Mouse (Mus musculus): Measurements from ENCODE around the gene Eml3. TPM values are rescaled to one million over a fixed set of nuclear protein-coding genes. Genes with fewer than 3 reads are reported as not detected.
A peak's percentile ranks its signal among the peaks of the same experiment; 100 is the strongest.
"Not testable (repeated sequence)": the region's sequence is repeated elsewhere in the genome, so short reads cannot be mapped to it uniquely, and the experiment has no call there.

Eml3 gene
- polyA plus RNA-seq, 1 experiment from 2014 or later = 7.8 TPM

GRCm38 (mm10) chr19:8892829-8893766, 36.3 kb upstream of the Eml3 start, which contains the start of gene Ints5:
Gene Ints5 (plus strand): TSS chr19:8893005.
- DNase-seq (ENCODE audit: low spot score) = peak; percentile 92
- peak; percentile 48 for ATAC-seq (ENCODE audit: low FRiP score)
- Histone ChIP-seq H3K9me3 (ENCODE audit: control insufficient read depth, low read length) (no peaks in the 10 kb centered on the region), H3K4me3 (ENCODE audit: low read depth, low read length) (peak within 1 kb of the TSS; percentile 64), H3K4me1 (replicated peaks; ENCODE audit: control insufficient read depth, insufficient read depth, low read length) (peaks cover 7% of the 10 kb centered on the region), H3K27ac (ENCODE audit: low read depth, low read length) (peak within 1 kb of the TSS; percentile 72), H3K9ac (ENCODE audit: low read depth, low read length) (peak within 1 kb of the TSS; percentile 95), H3K27me3 (ENCODE audit: control insufficient read depth, insufficient read depth, low read length) (no peaks in the 10 kb centered on the region), H3K4me2 (replicated peaks; ENCODE audit: low read depth, low read length) (peak within 1 kb of the TSS; percentile 89), H3K36me3 (ENCODE audit: control insufficient read depth, insufficient read depth, low read length) (no peaks in the 10 kb centered on the region)
- WGBS = 2% methylated on average over 53 of the region's 54 CpGs

- no peaks in the 10 kb centered on the region for H3K9me3 ChIP-seq (ENCODE audit: control insufficient read depth, low read length)
- no peaks in the 10 kb centered on the region for H3K27me3 ChIP-seq (ENCODE audit: control insufficient read depth, insufficient read depth, low read length)
- H3K4me1 ChIP-seq (replicated peaks; ENCODE audit: control insufficient read depth, insufficient read depth, low read length) = peaks cover 11% of the 10 kb centered on the region
- H3K9ac ChIP-seq (ENCODE audit: low read depth, low read length) = 0 out of 2 replicates have a peak overlapping the region, but pooled peaks have one; percentile 11
- no peak overlapping the region for H3K27ac ChIP-seq (ENCODE audit: low read depth, low read length)
- DNase-seq (ENCODE audit: low spot score) (no peak), ATAC-seq (ENCODE audit: low FRiP score) (no peak)
- WGBS = 88% methylated on average over 9 of the region's 9 CpGs
- no peak overlapping the region for H3K4me3 ChIP-seq (ENCODE audit: low read depth, low read length)
- no peak overlapping the region for H3K4me2 ChIP-seq (replicated peaks; ENCODE audit: low read depth, low read length)
- H3K36me3 ChIP-seq (ENCODE audit: control insufficient read depth, insufficient read depth, low read length) = no peaks in the 10 kb centered on the region
Measured at GRCm38 (mm10) chr19:8895397-8895960, 33.9 kb upstream of the Eml3 start.

GRCm38 (mm10) chr19:8896231-8896630, 33.1 kb upstream of the Eml3 start:
- H3K27me3 ChIP-seq (ENCODE audit: control insufficient read depth, insufficient read depth, low read length); H3K27ac ChIP-seq (ENCODE audit: low read depth, low read length); H3K9me3 ChIP-seq (ENCODE audit: control insufficient read depth, low read length); H3K4me3 ChIP-seq (ENCODE audit: low read depth, low read length); H3K9ac ChIP-seq (ENCODE audit: low read depth, low read length); ATAC-seq (ENCODE audit: low FRiP score); H3K4me2 ChIP-seq (replicated peaks; ENCODE audit: low read depth, low read length); H3K36me3 ChIP-seq (ENCODE audit: control insufficient read depth, insufficient read depth, low read length); DNase-seq (ENCODE audit: low spot score): not testable (repeated sequence)
- WGBS = 90% methylated on average over 5 of the region's 5 CpGs
- peaks cover 11% of the 10 kb centered on the region for H3K4me1 ChIP-seq (replicated peaks; ENCODE audit: control insufficient read depth, insufficient read depth, low read length)

GRCm38 (mm10) chr19:8897211-8897864, 32.0 kb upstream of the Eml3 start:
- peak overlapping the region; percentile 75 for H3K27ac ChIP-seq (ENCODE audit: low read depth, low read length)
- not testable (repeated sequence) for H3K36me3 ChIP-seq (ENCODE audit: control insufficient read depth, insufficient read depth, low read length); H3K27me3 ChIP-seq (ENCODE audit: control insufficient read depth, insufficient read depth, low read length); H3K9me3 ChIP-seq (ENCODE audit: control insufficient read depth, low read length)
- peak overlapping the region; percentile 41 for H3K4me2 ChIP-seq (replicated peaks; ENCODE audit: low read depth, low read length)
- ATAC-seq (ENCODE audit: low FRiP score) (peak; percentile 72), DNase-seq (ENCODE audit: low spot score) (peak; percentile 60)
- peak overlapping the region; percentile 99 for H3K4me3 ChIP-seq (ENCODE audit: low read depth, low read length)
- H3K4me1 ChIP-seq (replicated peaks; ENCODE audit: control insufficient read depth, insufficient read depth, low read length) = peaks cover 11% of the 10 kb centered on the region
- WGBS = 30% methylated on average over 21 of the region's 21 CpGs
- peak overlapping the region; percentile 55 for H3K9ac ChIP-seq (ENCODE audit: low read depth, low read length)

- H3K4me2 ChIP-seq (replicated peaks; ENCODE audit: low read depth, low read length) = peak within 1 kb of the TSS; percentile 70
- H3K9me3 ChIP-seq (ENCODE audit: control insufficient read depth, low read length) = no peaks in the 10 kb centered on the region
- peak within 1 kb of the TSS; percentile 79 for H3K27ac ChIP-seq (ENCODE audit: low read depth, low read length)
- DNase-seq (ENCODE audit: low spot score) = peak; percentile 97
- H3K9ac ChIP-seq (ENCODE audit: low read depth, low read length) = peak within 1 kb of the TSS; percentile 97
- H3K4me1 ChIP-seq (replicated peaks; ENCODE audit: control insufficient read depth, insufficient read depth, low read length) = peaks cover 11% of the 10 kb centered on the region
- under 1% methylated on average over 53 of the region's 53 CpGs for WGBS
- no peaks in the 10 kb centered on the region for H3K36me3 ChIP-seq (ENCODE audit: control insufficient read depth, insufficient read depth, low read length)
- peak within 1 kb of the TSS; percentile 99 for H3K4me3 ChIP-seq (ENCODE audit: low read depth, low read length)
- ATAC-seq (ENCODE audit: low FRiP score) = peak; percentile 98
- no peaks in the 10 kb centered on the region for H3K27me3 ChIP-seq (ENCODE audit: control insufficient read depth, insufficient read depth, low read length)
Measured at GRCm38 (mm10) chr19:8897865-8898495, 31.4 kb upstream of the Eml3 start, which contains the start of gene Ganab. Gene Ganab (plus strand): TSS chr19:8898071.

- H3K4me2 ChIP-seq (replicated peaks; ENCODE audit: low read depth, low read length) = peak overlapping the region; percentile 70
- WGBS = 15% methylated on average over 13 of the region's 13 CpGs
- no peaks in the 10 kb centered on the region for H3K9me3 ChIP-seq (ENCODE audit: control insufficient read depth, low read length)
- ATAC-seq (ENCODE audit: low FRiP score) (no peak), DNase-seq (ENCODE audit: low spot score) (no peak)
- H3K9ac ChIP-seq (ENCODE audit: low read depth, low read length) = peak overlapping the region; percentile 97
- no peaks in the 10 kb centered on the region for H3K36me3 ChIP-seq (ENCODE audit: control insufficient read depth, insufficient read depth, low read length)
- H3K27me3 ChIP-seq (ENCODE audit: control insufficient read depth, insufficient read depth, low read length) = no peaks in the 10 kb centered on the region
- peaks cover 11% of the 10 kb centered on the region for H3K4me1 ChIP-seq (replicated peaks; ENCODE audit: control insufficient read depth, insufficient read depth, low read length)
- peak overlapping the region; percentile 99 for H3K4me3 ChIP-seq (ENCODE audit: low read depth, low read length)
- peak overlapping the region; percentile 79; the same call in 1 of the 2 replicates for H3K27ac ChIP-seq (ENCODE audit: low read depth, low read length)
Measured at GRCm38 (mm10) chr19:8898576-8898975, 30.8 kb upstream of the Eml3 start.

- ATAC-seq (ENCODE audit: low FRiP score) = no peak
- no peak overlapping the region for H3K27ac ChIP-seq (ENCODE audit: low read depth, low read length)
Measured at GRCm38 (mm10) chr19:8899079-8899478, 30.3 kb upstream of the Eml3 start.

GRCm38 (mm10) chr19:8903412-8903811, 25.9 kb upstream of the Eml3 start:
- no peaks in the 10 kb centered on the region for H3K27me3 ChIP-seq (ENCODE audit: control insufficient read depth, insufficient read depth, low read length)

More at GRCm38 (mm10) chr19:8899079-8899478, 30.3 kb upstream of the Eml3 start:
- DNase-seq (ENCODE audit: low spot score) = no peak
- no peaks in the 10 kb centered on the region for H3K9me3 ChIP-seq (ENCODE audit: control insufficient read depth, low read length)
- H3K4me3 ChIP-seq (ENCODE audit: low read depth, low read length) = peak overlapping the region; percentile 99
- peak overlapping the region; percentile 70 for H3K4me2 ChIP-seq (replicated peaks; ENCODE audit: low read depth, low read length)
- no peaks in the 10 kb centered on the region for H3K27me3 ChIP-seq (ENCODE audit: control insufficient read depth, insufficient read depth, low read length)
- H3K36me3 ChIP-seq (ENCODE audit: control insufficient read depth, insufficient read depth, low read length) = no peaks in the 10 kb centered on the region
- peaks cover 11% of the 10 kb centered on the region for H3K4me1 ChIP-seq (replicated peaks; ENCODE audit: control insufficient read depth, insufficient read depth, low read length)
- WGBS = 75% methylated on average over 3 of the region's 3 CpGs
- peak overlapping the region; percentile 97 for H3K9ac ChIP-seq (ENCODE audit: low read depth, low read length)

More at GRCm38 (mm10) chr19:8903412-8903811, 25.9 kb upstream of the Eml3 start:
- no peak for ATAC-seq (ENCODE audit: low FRiP score)
- H3K9ac ChIP-seq (ENCODE audit: low read depth, low read length) = no peak overlapping the region
- no peak overlapping the region for H3K27ac ChIP-seq (ENCODE audit: low read depth, low read length)
- DNase-seq (ENCODE audit: low spot score) = no peak
- H3K4me1 ChIP-seq (replicated peaks; ENCODE audit: control insufficient read depth, insufficient read depth, low read length) = peaks cover 4% of the 10 kb centered on the region
- no peak overlapping the region for H3K4me3 ChIP-seq (ENCODE audit: low read depth, low read length)
- peaks cover 11% of the 10 kb centered on the region for H3K36me3 ChIP-seq (ENCODE audit: control insufficient read depth, insufficient read depth, low read length)
- 94% methylated on average over 5 of the region's 5 CpGs for whole genome bisulfite sequencing
- H3K4me2 ChIP-seq (replicated peaks; ENCODE audit: low read depth, low read length) = no peak overlapping the region
- no peaks in the 10 kb centered on the region for H3K9me3 ChIP-seq (ENCODE audit: control insufficient read depth, low read length)

Measured in hindbrain, embryonic 11.5 days (tissue).